Mouse (Mus musculus) erythroblast, embryonic 14.5 days (primary cell): ENCODE data around the gene Tuba4a. TPM values are rescaled to one million over a fixed set of nuclear protein-coding genes. Genes with fewer than 3 reads are reported as not detected.
A peak's percentile ranks its signal among the peaks of the same experiment; 100 is the strongest.

Experiments used
- H3K27me3 ChIP-seq: 2 replicates; pipeline ENCODE4 v1.6.1; 2012; ENCODE audit warnings: inconsistent platforms; ENCODE audit not compliant: control insufficient read depth
- H3K36me3 ChIP-seq: 2 replicates; pipeline ENCODE4 v1.6.1; 2012; ENCODE audit warnings: mild to moderate bottlenecking, inconsistent platforms; ENCODE audit not compliant: control insufficient read depth
- H3K4me1 ChIP-seq: 2 replicates; pipeline ENCODE4 v1.6.1; 2012; ENCODE audit warnings: inconsistent platforms; ENCODE audit not compliant: control insufficient read depth
- H3K4me3 ChIP-seq: replicated peaks from 2 replicates; pipeline ENCODE3; 2012; ENCODE audit warnings: moderate library complexity, mild to moderate bottlenecking, inconsistent platforms
- H3K9me3 ChIP-seq: 2 replicates; pipeline ENCODE4 v1.6.1; 2012; ENCODE audit warnings: low read length, inconsistent platforms, mixed read lengths; ENCODE audit not compliant: control insufficient read depth
- GATA1 ChIP-seq: IDR thresholded peaks from 2 replicates; pipeline ENCODE4 v1.6.1; 2012; ENCODE audit warnings: low read length, inconsistent platforms, mixed read lengths
- TAL1 ChIP-seq: IDR thresholded peaks from 3 replicates; pipeline ENCODE4 v1.6.1; 2012; ENCODE audit warnings: low read length, inconsistent platforms, mixed read lengths
- polyA plus RNA-seq: library from polyadenylated mRNA; stranded (reverse); fragments of >175 nt; gene quantifications from 2 replicates; pipeline ENCODE4 v1.2.3, GENCODE M21; 2012

Tuba4a gene
- polyA plus RNA-seq, 1 experiment: 5.9 TPM

GRCm38 (mm10) chr1:75252308-75252707 is 32.6 kb upstream of the Tuba4a start:
- no peaks in the 10 kb centered on the region for H3K9me3 ChIP-seq
- no peak for TF ChIP-seq TAL1
- no peak for TF ChIP-seq GATA1
- no peaks in the 10 kb centered on the region for H3K27me3 ChIP-seq
- H3K4me1 ChIP-seq: peaks cover 58% of the 10 kb centered on the region
- H3K4me3 ChIP-seq: no peak overlapping the region
- peaks cover under 1% of the 10 kb centered on the region; the same call in 1 of the 2 replicates for H3K36me3 ChIP-seq

GRCm38 (mm10) chr1:75251112-75251970 is 31.7 kb upstream of the Tuba4a start:
- no peaks in the 10 kb centered on the region for H3K27me3 ChIP-seq
- H3K4me1 ChIP-seq: peaks cover 62% of the 10 kb centered on the region
- H3K9me3 ChIP-seq: no peaks in the 10 kb centered on the region
- peak overlapping the region; percentile 51 for H3K4me3 ChIP-seq
- TF ChIP-seq GATA1 (no peak), TAL1 (no peak)
- peaks cover 10% of the 10 kb centered on the region for H3K36me3 ChIP-seq

- peaks cover 65% of the 10 kb centered on the region for H3K4me1 ChIP-seq
- TF ChIP-seq GATA1 (no peak), TAL1 (no peak)
- peaks cover 19% of the 10 kb centered on the region for H3K36me3 ChIP-seq
- H3K4me3 ChIP-seq: no peak overlapping the region
- H3K9me3 ChIP-seq: no peaks in the 10 kb centered on the region
- H3K27me3 ChIP-seq: no peaks in the 10 kb centered on the region
These were observed 30.8 kb upstream of the Tuba4a start for GRCm38 (mm10) chr1:75250498-75250897.

GRCm38 (mm10) chr1:75248041-75248772 is 28.5 kb upstream of the Tuba4a start:
- Histone ChIP-seq H3K9me3 (no peaks in the 10 kb centered on the region), H3K4me1 (peaks cover 77% of the 10 kb centered on the region), H3K36me3 (peaks cover 42% of the 10 kb centered on the region), H3K27me3 (no peaks in the 10 kb centered on the region), H3K4me3 (no peak overlapping the region)
- TF ChIP-seq TAL1: no peak
- no peak for TF ChIP-seq GATA1

GRCm38 (mm10) chr1:75247071-75247930 is 27.6 kb upstream of the Tuba4a start:
- H3K27me3 ChIP-seq: no peaks in the 10 kb centered on the region
- H3K9me3 ChIP-seq: no peaks in the 10 kb centered on the region
- no peak overlapping the region for H3K4me3 ChIP-seq
- peaks cover 51% of the 10 kb centered on the region for H3K36me3 ChIP-seq
- TF ChIP-seq GATA1: no peak
- no peak for TF ChIP-seq TAL1
- H3K4me1 ChIP-seq: peaks cover 70% of the 10 kb centered on the region

- Histone ChIP-seq H3K9me3 (no peaks in the 10 kb centered on the region), H3K36me3 (peaks cover 76% of the 10 kb centered on the region), H3K27me3 (no peaks in the 10 kb centered on the region), H3K4me1 (peaks cover 61% of the 10 kb centered on the region), H3K4me3 (no peak overlapping the region)
- TF ChIP-seq GATA1: no peak
- TF ChIP-seq TAL1: no peak
These were observed 25.2 kb upstream of the Tuba4a start for GRCm38 (mm10) chr1:75244836-75245235.

- Histone ChIP-seq H3K4me3 (no peak overlapping the region), H3K27me3 (no peaks in the 10 kb centered on the region), H3K4me1 (peaks cover 61% of the 10 kb centered on the region), H3K36me3 (peaks cover 81% of the 10 kb centered on the region), H3K9me3 (no peaks in the 10 kb centered on the region)
- TF ChIP-seq TAL1 (no peak), GATA1 (no peak)
These were observed 24.6 kb upstream of the Tuba4a start for GRCm38 (mm10) chr1:75244175-75244826.

GRCm38 (mm10) chr1:75243411-75243810 is 23.7 kb upstream of the Tuba4a start:
- H3K4me3 ChIP-seq: no peak overlapping the region
- no peak for TF ChIP-seq TAL1
- no peak for TF ChIP-seq GATA1
- peaks cover 90% of the 10 kb centered on the region for H3K36me3 ChIP-seq
- H3K4me1 ChIP-seq: peaks cover 64% of the 10 kb centered on the region
- H3K27me3 ChIP-seq: no peaks in the 10 kb centered on the region
- no peaks in the 10 kb centered on the region for H3K9me3 ChIP-seq
